Mouse (Mus musculus): ENCODE measurements around the gene Gzmd. TPM values are rescaled to one million over a fixed set of nuclear protein-coding genes. Genes with fewer than 3 reads are reported as not detected.
"Not testable (repeated sequence)": the region's sequence is repeated elsewhere in the genome, so short reads cannot be mapped to it uniquely, and the experiment has no call there.

The Gzmd gene
- polyA plus RNA-seq, 1 experiment from 2014 or later: not detected

- H3K9me3 ChIP-seq: not testable (repeated sequence)
Measured at GRCm38 (mm10) chr14:56115531-56116310, 16.7 kb downstream of the Gzmd start.

DNA sequence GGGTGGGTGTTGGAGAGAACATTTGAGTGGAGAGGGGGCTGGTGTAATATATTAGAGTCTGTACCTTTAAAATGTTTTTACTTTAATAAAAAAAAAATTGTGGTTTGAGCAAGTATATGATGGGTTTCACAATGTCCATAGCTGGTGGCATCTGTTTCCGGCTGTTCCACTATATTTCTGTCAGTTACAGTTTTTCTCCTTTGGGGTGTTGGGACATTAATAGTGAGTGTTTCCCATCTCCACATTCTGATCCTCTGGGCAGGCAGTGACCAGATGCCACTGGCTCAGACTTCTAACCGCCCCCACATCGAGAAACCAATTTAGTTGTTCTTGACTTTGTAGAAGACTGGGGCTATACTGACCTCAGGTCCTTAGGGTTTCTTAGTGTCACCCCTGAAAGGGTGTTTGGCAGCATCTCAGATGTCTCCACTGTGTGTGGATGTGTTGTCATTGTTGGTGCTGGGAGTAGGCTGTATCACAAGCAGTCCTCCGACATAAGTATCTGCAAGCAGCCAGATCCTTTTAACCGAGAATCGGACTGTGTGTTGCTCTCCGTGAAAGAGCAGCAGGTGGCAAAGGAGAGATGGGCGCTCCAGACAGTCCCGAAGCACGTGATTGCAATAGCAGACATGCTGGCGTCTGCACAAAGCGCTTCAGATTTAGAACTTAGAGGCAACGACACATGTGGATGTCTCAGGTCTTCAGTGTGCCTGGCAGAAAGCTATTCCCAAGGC lies 26.8 kb downstream of the Gzmd start:
- no peaks in the 10 kb centered on the region for H3K27me3 ChIP-seq (ENCODE audit: insufficient read depth, poor library complexity, severe bottlenecking)
- no peaks in the 10 kb centered on the region for H3K9me3 ChIP-seq
- no peaks in the 10 kb centered on the region for H3K4me1 ChIP-seq (replicated peaks)
- H3K27ac ChIP-seq: no peak overlapping the region
- no peak overlapping the region for H3K4me3 ChIP-seq
- DNase-seq (ENCODE audit: low spot score): no peak
- 82% methylated on average over 13 of the region's 13 CpGs for WGBS
- H3K36me3 ChIP-seq: no peaks in the 10 kb centered on the region

More at GRCm38 (mm10) chr14:56115531-56116310, 16.7 kb downstream of the Gzmd start:
- H3K27ac ChIP-seq; H3K36me3 ChIP-seq; H3K4me1 ChIP-seq (replicated peaks); DNase-seq (ENCODE audit: low spot score); H3K27me3 ChIP-seq (ENCODE audit: insufficient read depth, poor library complexity, severe bottlenecking); H3K4me3 ChIP-seq: not testable (repeated sequence)
- WGBS: 89% methylated on average over 33 of the region's 33 CpGs

GRCm38 (mm10) chr14:56105016-56105415 lies 27.4 kb downstream of the Gzmd start:
- H3K36me3 ChIP-seq: no peaks in the 10 kb centered on the region
- H3K4me1 ChIP-seq (replicated peaks): no peaks in the 10 kb centered on the region
- H3K9me3 ChIP-seq: no peaks in the 10 kb centered on the region
- DNase-seq (ENCODE audit: low spot score): no peak
- H3K27me3 ChIP-seq (ENCODE audit: insufficient read depth, poor library complexity, severe bottlenecking): no peaks in the 10 kb centered on the region
- no peak overlapping the region for H3K4me3 ChIP-seq
- 87% methylated on average over 5 of the region's 5 CpGs for WGBS
- H3K27ac ChIP-seq: no peak overlapping the region

- H3K27ac ChIP-seq: no peak overlapping the region
- H3K4me3 ChIP-seq: no peak overlapping the region
- no peaks in the 10 kb centered on the region for H3K4me1 ChIP-seq (replicated peaks)
- no peaks in the 10 kb centered on the region for H3K36me3 ChIP-seq
- H3K9me3 ChIP-seq: no peaks in the 10 kb centered on the region
- H3K27me3 ChIP-seq (ENCODE audit: insufficient read depth, poor library complexity, severe bottlenecking): no peaks in the 10 kb centered on the region
- DNase-seq (ENCODE audit: low spot score): no peak
- 80% methylated on average over 3 of the region's 3 CpGs for WGBS
Measured at GRCm38 (mm10) chr14:56103452-56103851, 29.0 kb downstream of the Gzmd start.

- Histone ChIP-seq H3K36me3 (no peaks in the 10 kb centered on the region), H3K4me3 (no peak within 1 kb of the TSS), H3K27ac (no peak within 1 kb of the TSS), H3K27me3 (ENCODE audit: insufficient read depth, poor library complexity, severe bottlenecking) (no peaks in the 10 kb centered on the region), H3K9me3 (no peaks in the 10 kb centered on the region), H3K4me1 (replicated peaks) (no peaks in the 10 kb centered on the region)
- DNase-seq (ENCODE audit: low spot score): no peak
- WGBS: 83% methylated on average over 10 of the region's 10 CpGs
Measured at GRCm38 (mm10) chr14:56102386-56102785, 30.0 kb downstream of the Gzmd start, which contains the start of gene Ctsg. Gene Ctsg (minus strand): TSS chr14:56102574.

- Histone ChIP-seq H3K27me3 (ENCODE audit: insufficient read depth, poor library complexity, severe bottlenecking) (no peaks in the 10 kb centered on the region), H3K27ac (no peak overlapping the region), H3K36me3 (no peaks in the 10 kb centered on the region), H3K4me1 (replicated peaks) (no peaks in the 10 kb centered on the region), H3K4me3 (no peak overlapping the region), H3K9me3 (no peaks in the 10 kb centered on the region)
- 78% methylated on average over 4 of the region's 4 CpGs for WGBS
- DNase-seq (ENCODE audit: low spot score): no peak
Measured at GRCm38 (mm10) chr14:56098940-56099339, 33.5 kb downstream of the Gzmd start.

- Histone ChIP-seq H3K4me1 (replicated peaks) (no peaks in the 10 kb centered on the region), H3K27ac (no peak overlapping the region), H3K9me3 (no peaks in the 10 kb centered on the region), H3K36me3 (no peaks in the 10 kb centered on the region), H3K4me3 (no peak overlapping the region), H3K27me3 (ENCODE audit: insufficient read depth, poor library complexity, severe bottlenecking) (no peaks in the 10 kb centered on the region)
- 88% methylated on average over 1 of the region's 1 CpGs for WGBS
- DNase-seq (ENCODE audit: low spot score): no peak
Measured at GRCm38 (mm10) chr14:56097597-56097996, 34.8 kb downstream of the Gzmd start.

GRCm38 (mm10) chr14:56093353-56093752 lies 39.1 kb downstream of the Gzmd start:
- Histone ChIP-seq H3K27me3 (ENCODE audit: insufficient read depth, poor library complexity, severe bottlenecking) (no peaks in the 10 kb centered on the region), H3K9me3 (no peaks in the 10 kb centered on the region)

DNA sequence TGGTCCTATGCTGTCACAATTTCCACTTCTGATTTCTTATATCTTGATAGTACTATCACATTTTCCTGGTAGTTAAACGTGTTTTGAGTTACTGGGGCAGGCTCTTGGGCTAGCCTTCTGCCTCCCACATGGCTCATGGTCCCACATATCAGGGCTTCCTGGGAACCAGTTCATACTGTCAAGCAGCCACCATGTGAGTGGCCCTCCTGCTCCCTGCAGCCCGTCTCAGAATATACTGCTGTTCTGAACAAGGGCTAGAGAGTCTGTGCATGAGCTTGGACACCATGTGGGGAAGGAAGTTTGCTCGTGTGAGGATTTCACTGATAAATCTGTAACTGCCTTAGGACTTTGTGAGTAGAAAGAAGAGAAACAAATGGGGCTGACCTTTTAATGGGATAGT lies 45.7 kb downstream of the Gzmd start:
- 81% methylated on average over 3 of the region's 3 CpGs for WGBS
- H3K4me1 ChIP-seq (replicated peaks): no peaks in the 10 kb centered on the region
- H3K36me3 ChIP-seq: no peaks in the 10 kb centered on the region
- H3K9me3 ChIP-seq: no peaks in the 10 kb centered on the region
- H3K27me3 ChIP-seq (ENCODE audit: insufficient read depth, poor library complexity, severe bottlenecking): no peaks in the 10 kb centered on the region
- no peak for DNase-seq (ENCODE audit: low spot score)
- H3K27ac ChIP-seq: no peak overlapping the region
- H3K4me3 ChIP-seq: no peak overlapping the region

More at GRCm38 (mm10) chr14:56093353-56093752, 39.1 kb downstream of the Gzmd start:
- H3K4me3 ChIP-seq: no peak overlapping the region
- no peaks in the 10 kb centered on the region for H3K36me3 ChIP-seq
- no peaks in the 10 kb centered on the region for H3K4me1 ChIP-seq (replicated peaks)
- no peak overlapping the region for H3K27ac ChIP-seq
- 85% methylated on average over 2 of the region's 2 CpGs for WGBS
- DNase-seq (ENCODE audit: low spot score): no peak

DNA sequence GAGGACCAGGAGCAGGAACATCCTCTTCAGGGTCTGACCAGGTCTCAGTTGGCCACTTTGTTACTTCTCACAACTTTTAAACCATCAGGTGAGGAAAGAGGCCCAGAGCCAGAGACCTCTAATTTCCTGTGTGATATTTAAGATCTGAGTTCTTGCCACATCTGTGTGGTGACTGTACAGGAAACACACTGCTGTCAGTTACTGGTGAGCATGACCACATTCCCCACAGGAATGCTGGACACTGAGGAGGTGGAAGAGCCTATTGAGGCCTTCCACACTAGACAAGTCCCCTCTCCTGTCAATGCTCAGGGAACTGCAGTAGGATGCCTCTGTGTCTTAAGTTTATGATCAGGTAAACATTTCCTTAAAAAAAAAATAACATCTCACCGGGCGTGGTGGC lies 47.2 kb downstream of the Gzmd start, which contains the start of gene Mcpt8:
TSS of gene Mcpt8 (minus strand) at position 107 of the 400 bp plus-strand sequence.
- WGBS: 98% methylated on average over 2 of the region's 2 CpGs

DNA sequence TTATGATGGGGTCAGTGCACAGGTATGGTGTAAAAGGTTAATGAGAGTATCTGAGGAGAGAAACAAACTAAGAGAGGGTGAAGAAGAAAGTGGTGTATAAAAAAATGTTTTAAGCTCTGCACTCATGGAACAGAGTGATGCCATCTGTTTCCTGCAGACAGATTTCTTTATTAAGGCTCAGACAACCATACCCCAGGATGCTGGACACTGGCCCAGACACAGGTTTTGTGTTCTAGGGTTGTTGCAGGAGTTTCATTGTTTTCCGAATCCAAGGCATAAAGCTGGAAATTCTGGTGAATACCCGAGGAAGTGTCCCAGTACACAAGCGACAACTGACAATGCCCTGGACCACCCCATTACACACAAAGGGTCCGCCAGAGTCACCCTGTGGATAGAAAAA lies 50.4 kb downstream of the Gzmd start:
- H3K4me3 ChIP-seq: no peak overlapping the region
- H3K27ac ChIP-seq: no peak overlapping the region
- no peaks in the 10 kb centered on the region for H3K9me3 ChIP-seq
- WGBS: 83% methylated on average over 4 of the region's 4 CpGs
- no peak for DNase-seq (ENCODE audit: low spot score)
- H3K36me3 ChIP-seq: no peaks in the 10 kb centered on the region
- H3K27me3 ChIP-seq (ENCODE audit: insufficient read depth, poor library complexity, severe bottlenecking): no peaks in the 10 kb centered on the region
- no peaks in the 10 kb centered on the region for H3K4me1 ChIP-seq (replicated peaks)

More for the DNA sequence above, 47.2 kb downstream of the Gzmd start, which contains the start of gene Mcpt8:
- no peak for DNase-seq (ENCODE audit: low spot score)
- no peak within 1 kb of the TSS for H3K27ac ChIP-seq
- H3K4me1 ChIP-seq (replicated peaks): no peaks in the 10 kb centered on the region
- no peaks in the 10 kb centered on the region for H3K36me3 ChIP-seq
- H3K4me3 ChIP-seq: no peak within 1 kb of the TSS
- no peaks in the 10 kb centered on the region for H3K9me3 ChIP-seq
- no peaks in the 10 kb centered on the region for H3K27me3 ChIP-seq (ENCODE audit: insufficient read depth, poor library complexity, severe bottlenecking)
